Mouse (Mus musculus) limb, embryonic 11.5 days (tissue): ENCODE results near the gene Creb1. TPM values are rescaled to one million over a fixed set of nuclear protein-coding genes. Genes with fewer than 3 reads are reported as not detected.

ENCODE experiments used
- ATAC-seq: fragments of 200-750 bp; cut with Nextera tagmentation; 2 replicates; pipeline ENCODE4 v1.8.0; 2017; ENCODE audit warnings: low read depth; ENCODE audit not compliant: insufficient number of reproducible peaks, low FRiP score, low TSS enrichment
- DNase-seq: peaks from one replicate; pipeline ENCODE4 v3.0.0-alpha.2; 2015; ENCODE audit warnings: low spot score
- H3K27ac ChIP-seq: fragments of 300-500 bp; sonication (generic); replicated peaks from 2 replicates; pipeline ENCODE4 v1.5.1; 2014; ENCODE audit warnings: low read depth, mild to moderate bottlenecking, low read length
- H3K27me3 ChIP-seq: fragments of 300-500 bp; sonication (generic); 2 replicates; pipeline ENCODE4 v1.6.1; 2014; ENCODE audit warnings: mild to moderate bottlenecking, low read length, mixed read lengths; ENCODE audit not compliant: control insufficient read depth, insufficient read depth
- H3K36me3 ChIP-seq: fragments of 300-500 bp; sonication (generic); 2 replicates; pipeline ENCODE4 v1.6.1; 2014; ENCODE audit warnings: mild to moderate bottlenecking, low read length, moderate library complexity, mixed read lengths; ENCODE audit not compliant: control insufficient read depth, insufficient read depth
- H3K4me1 ChIP-seq: fragments of 300-500 bp; sonication (generic); 2 replicates; pipeline ENCODE4 v1.6.1; 2014; ENCODE audit warnings: low read length, mixed read lengths; ENCODE audit not compliant: control insufficient read depth, insufficient read depth
- H3K4me2 ChIP-seq: fragments of 300-500 bp; sonication (generic); 2 replicates; pipeline ENCODE4 v1.6.1; 2014; ENCODE audit warnings: low read depth, mild to moderate bottlenecking, moderate library complexity; ENCODE audit not compliant: severe bottlenecking
- H3K4me3 ChIP-seq: fragments of 300-500 bp; sonication (generic); 2 replicates; pipeline ENCODE4 v1.5.1; 2014; ENCODE audit warnings: low read depth, low read length
- H3K9ac ChIP-seq: fragments of 300-500 bp; sonication (generic); 2 replicates; pipeline ENCODE4 v1.6.1; 2014; ENCODE audit warnings: mild to moderate bottlenecking, low read length
- H3K9me3 ChIP-seq: fragments of 300-500 bp; sonication (generic); 2 replicates; pipeline ENCODE4 v1.6.1; 2016; ENCODE audit warnings: low read length; ENCODE audit not compliant: control insufficient read depth
- WGBS: fragments of 180-500 bp; shearing (Covaris S2); extraction: QIAGEN DNeasy Blood & Tissue Kit; methylation state at CpG from one replicate; pipeline ENCODE4 v1.1.7; 2014; 5-methylcytosine and 5-hydroxymethylcytosine counted together
- polyA plus RNA-seq: library from polyadenylated mRNA; unstranded; fragments of >200 nt; fragmentation: Nextera tagmentation; extraction: Ambion mirVana; gene quantifications from 2 replicates; pipeline ENCODE4 v1.2.1, GENCODE M21; 2014

The Creb1 gene
- polyA plus RNA-seq, 1 experiment from 2014 or later = 50.4 TPM

GRCm38 (mm10) chr1:64518480-64518879, 14.0 kb upstream of the Creb1 start:
- ATAC-seq (no peak), DNase-seq (no peak)
- Histone ChIP-seq H3K4me3 (no peak overlapping the region), H3K9me3 (no peaks in the 10 kb centered on the region), H3K36me3 (no peaks in the 10 kb centered on the region), H3K27me3 (no peaks in the 10 kb centered on the region), H3K4me2 (no peak overlapping the region), H3K4me1 (no peaks in the 10 kb centered on the region), H3K9ac (no peak overlapping the region), H3K27ac (no peak overlapping the region)
- 81% methylated on average over 3 of the region's 3 CpGs for WGBS

GRCm38 (mm10) chr1:64519345-64519744, 13.1 kb upstream of the Creb1 start:
- Histone ChIP-seq H3K27ac (no peak overlapping the region), H3K9ac (no peak overlapping the region), H3K4me3 (no peak overlapping the region), H3K9me3 (no peaks in the 10 kb centered on the region), H3K27me3 (no peaks in the 10 kb centered on the region), H3K36me3 (no peaks in the 10 kb centered on the region), H3K4me1 (no peaks in the 10 kb centered on the region), H3K4me2 (no peak overlapping the region)
- ATAC-seq (no peak), DNase-seq (no peak)
- 76% methylated on average over 1 of the region's 1 CpGs for WGBS

- DNase-seq (no peak), ATAC-seq (no peak)
- H3K36me3 ChIP-seq = no peaks in the 10 kb centered on the region
- H3K4me2 ChIP-seq = no peak overlapping the region
- no peaks in the 10 kb centered on the region for H3K9me3 ChIP-seq
- no peak overlapping the region for H3K4me3 ChIP-seq
- H3K27ac ChIP-seq = no peak overlapping the region
- no peaks in the 10 kb centered on the region for H3K4me1 ChIP-seq
- 63% methylated on average over 1 of the region's 1 CpGs for WGBS
- H3K9ac ChIP-seq = no peak overlapping the region
- no peaks in the 10 kb centered on the region for H3K27me3 ChIP-seq
Observed at GRCm38 (mm10) chr1:64519901-64520300, 12.5 kb upstream of the Creb1 start.

GRCm38 (mm10) chr1:64521734-64522133, 10.7 kb upstream of the Creb1 start:
- no peak for ATAC-seq

GRCm38 (mm10) chr1:64522637-64523036, 9.8 kb upstream of the Creb1 start:
- ATAC-seq (no peak), DNase-seq (no peak)
- no peak overlapping the region for H3K4me2 ChIP-seq
- no peaks in the 10 kb centered on the region for H3K9me3 ChIP-seq
- no peaks in the 10 kb centered on the region for H3K36me3 ChIP-seq
- no peak overlapping the region for H3K27ac ChIP-seq
- no peaks in the 10 kb centered on the region for H3K27me3 ChIP-seq
- no peaks in the 10 kb centered on the region for H3K4me1 ChIP-seq
- no peak overlapping the region for H3K4me3 ChIP-seq
- 88% methylated on average over 6 of the region's 6 CpGs for WGBS
- no peak overlapping the region for H3K9ac ChIP-seq

More at GRCm38 (mm10) chr1:64521734-64522133, 10.7 kb upstream of the Creb1 start:
- no peak for DNase-seq
- 53% methylated on average over 3 of the region's 3 CpGs for WGBS
- H3K4me2 ChIP-seq = no peak overlapping the region
- H3K9me3 ChIP-seq = no peaks in the 10 kb centered on the region
- H3K27me3 ChIP-seq = no peaks in the 10 kb centered on the region
- no peak overlapping the region for H3K9ac ChIP-seq
- no peak overlapping the region for H3K27ac ChIP-seq
- no peak overlapping the region for H3K4me3 ChIP-seq
- H3K4me1 ChIP-seq = no peaks in the 10 kb centered on the region
- no peaks in the 10 kb centered on the region for H3K36me3 ChIP-seq

GRCm38 (mm10) chr1:64523117-64523516, 9.3 kb upstream of the Creb1 start:
- Histone ChIP-seq H3K9ac (no peak overlapping the region), H3K9me3 (no peaks in the 10 kb centered on the region), H3K4me3 (no peak overlapping the region), H3K4me1 (no peaks in the 10 kb centered on the region), H3K4me2 (no peak overlapping the region), H3K36me3 (no peaks in the 10 kb centered on the region), H3K27ac (no peak overlapping the region), H3K27me3 (no peaks in the 10 kb centered on the region)
- ATAC-seq = no peak
- WGBS = 95% methylated on average over 1 of the region's 1 CpGs
- no peak for DNase-seq

GRCm38 (mm10) chr1:64524661-64525060, 7.8 kb upstream of the Creb1 start:
- Histone ChIP-seq H3K36me3 (no peaks in the 10 kb centered on the region), H3K27me3 (no peaks in the 10 kb centered on the region), H3K4me1 (no peaks in the 10 kb centered on the region), H3K4me2 (no peak overlapping the region), H3K9ac (no peak overlapping the region), H3K27ac (no peak overlapping the region), H3K4me3 (no peak overlapping the region), H3K9me3 (no peaks in the 10 kb centered on the region)
- WGBS = 81% methylated on average over 2 of the region's 2 CpGs
- DNase-seq (no peak), ATAC-seq (no peak)

GRCm38 (mm10) chr1:64527626-64528025, 4.8 kb upstream of the Creb1 start:
- no peak overlapping the region for H3K4me2 ChIP-seq
- no peak overlapping the region for H3K27ac ChIP-seq
- H3K4me1 ChIP-seq = peaks cover 7% of the 10 kb centered on the region; the same call in 1 of the 2 replicates
- H3K27me3 ChIP-seq = no peaks in the 10 kb centered on the region
- DNase-seq = no peak
- H3K4me3 ChIP-seq = no peak overlapping the region
- H3K36me3 ChIP-seq = no peaks in the 10 kb centered on the region
- H3K9me3 ChIP-seq = no peaks in the 10 kb centered on the region
- no peak overlapping the region for H3K9ac ChIP-seq
- no peak for ATAC-seq

GRCm38 (mm10) chr1:64529781-64530315, 2.6 kb upstream of the Creb1 start:
- H3K27me3 ChIP-seq = no peaks in the 10 kb centered on the region
- ATAC-seq = no peak
- WGBS = 86% methylated on average over 5 of the region's 5 CpGs

More at GRCm38 (mm10) chr1:64529781-64530315, 2.6 kb upstream of the Creb1 start:
- no peak overlapping the region for H3K9ac ChIP-seq
- peaks cover 7% of the 10 kb centered on the region; the same call in 1 of the 2 replicates for H3K4me1 ChIP-seq
- H3K9me3 ChIP-seq = no peaks in the 10 kb centered on the region
- H3K4me2 ChIP-seq = no peak overlapping the region
- H3K4me3 ChIP-seq = no peak overlapping the region
- DNase-seq = no peak
- no peak overlapping the region for H3K27ac ChIP-seq
- H3K36me3 ChIP-seq = no peaks in the 10 kb centered on the region
